Mouse (Mus musculus) liver, adult 2 months (tissue): ENCODE measurements around the gene 1700028J19Rik.

Source experiments
- CTCF ChIP-seq: fragments of 200-500 bp; IDR thresholded peaks from 2 replicates; pipeline ENCODE4 v1.5.1; 2011; ENCODE audit warnings: low read depth, low read length, control low read depth
- POLR2A ChIP-seq: fragments of 200-500 bp; IDR thresholded peaks from 2 replicates; pipeline ENCODE4 v1.6.1; 2011; ENCODE audit warnings: low read length, control low read depth; ENCODE audit not compliant: insufficient read depth; ENCODE audit errors: extremely low read depth

DNA sequence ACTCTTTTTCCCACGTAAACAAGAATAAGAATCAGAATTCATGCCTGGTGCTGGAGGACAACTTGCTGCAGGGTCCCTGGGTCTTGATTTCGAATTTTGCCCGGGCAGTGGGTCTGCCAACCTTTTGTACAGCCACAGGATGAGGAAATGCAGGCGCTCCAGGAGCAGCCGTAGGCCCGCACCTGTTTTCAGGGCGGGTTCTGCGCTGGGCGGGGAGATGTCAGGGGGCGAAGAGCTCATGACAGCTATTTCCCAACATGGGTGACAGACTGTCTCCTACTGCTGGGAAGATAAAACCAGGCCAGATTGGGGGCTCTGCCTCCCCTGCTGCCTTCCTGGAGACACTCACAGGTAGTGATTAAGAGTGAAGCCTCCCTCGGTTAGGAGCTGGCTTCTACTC, 27.6 kb upstream of the 1700028J19Rik start:
- TF ChIP-seq CTCF (no peak), POLR2A (no peak)
